Mouse (Mus musculus): ENCODE measurements around the gene Rcn3. TPM values are rescaled to one million over a fixed set of nuclear protein-coding genes. Genes with fewer than 3 reads are reported as not detected.
A peak's percentile ranks its signal among the peaks of the same experiment; 100 is the strongest.
"Not testable (repeated sequence)": the region's sequence is repeated elsewhere in the genome, so short reads cannot be mapped to it uniquely, and the experiment has no call there.

The Rcn3 gene
- total RNA-seq, 2 experiments from 2014 or later = 7.5 to 11.7 TPM

DNA sequence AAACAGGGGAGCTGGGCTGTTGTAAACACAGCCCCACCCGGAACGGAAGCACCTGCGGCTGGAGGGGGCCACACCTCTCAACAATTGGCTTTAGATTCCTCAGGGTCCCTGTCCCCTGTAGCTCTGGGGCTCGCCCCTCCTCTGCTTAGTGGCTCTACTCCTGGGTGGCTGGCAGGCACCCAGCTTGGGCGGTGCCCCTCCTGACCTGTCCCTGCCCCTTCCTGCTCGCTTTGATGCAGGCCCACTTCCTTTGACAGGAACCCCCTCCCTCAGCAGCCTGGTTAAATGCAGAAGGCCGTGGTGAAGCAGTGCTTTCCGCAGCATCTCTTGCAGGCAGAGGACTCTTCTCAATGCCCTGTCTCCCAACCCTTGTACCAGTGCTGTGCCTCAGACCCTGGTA is 29.4 kb upstream of the Rcn3 start:
- TF ChIP-seq CTCF (conservative IDR thresholded peaks at IDR 0.05) = no peak
- peak overlapping the region; percentile 72 for H3K27ac ChIP-seq
- DNase-seq (ENCODE audit: low spot score in 2 of 2) = no peak
- H3K4me3 ChIP-seq = peak overlapping the region; percentile 17

DNA sequence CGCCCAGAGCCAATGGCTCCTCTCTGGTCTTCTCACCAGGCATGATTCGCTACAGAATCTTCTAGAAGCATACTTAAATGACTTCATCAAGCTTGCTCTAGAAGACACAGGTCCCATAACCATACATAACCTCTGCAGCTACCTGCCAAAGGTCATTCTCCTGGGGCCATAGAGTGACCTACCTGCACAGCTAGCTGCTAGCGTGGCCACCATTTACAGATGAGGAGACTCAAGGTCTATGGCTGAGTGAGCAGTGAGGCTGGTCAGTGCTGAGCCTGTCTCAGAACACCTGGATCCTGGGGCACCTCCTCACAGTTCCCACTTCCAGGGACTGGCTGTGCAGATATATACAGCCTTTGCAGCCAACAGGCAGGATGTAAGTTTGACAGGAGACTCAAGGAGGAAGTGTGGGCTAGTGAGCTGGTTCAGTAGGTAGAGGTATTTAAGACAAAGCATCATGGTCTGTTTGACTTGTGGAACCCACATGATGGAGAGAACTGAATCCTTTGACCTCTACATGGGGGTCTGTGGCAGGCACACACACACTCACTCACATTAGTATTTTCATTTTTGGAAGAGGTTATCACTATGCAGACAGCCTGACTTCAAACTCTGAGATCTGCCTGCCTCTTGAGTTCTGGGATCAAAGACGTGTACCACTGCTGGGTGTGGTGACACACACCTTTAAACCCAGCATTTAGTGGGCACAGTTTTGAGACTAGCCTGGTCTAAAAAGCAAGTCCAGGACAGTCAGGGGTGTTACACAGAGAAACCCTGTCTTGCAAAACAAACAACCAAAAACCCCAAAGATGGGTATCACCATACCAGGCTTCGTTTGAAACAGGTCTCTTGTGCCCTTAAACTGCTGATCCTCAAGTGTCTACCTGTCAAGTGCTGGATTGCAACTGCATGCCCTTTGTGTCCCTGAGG is 28.0 kb upstream of the Rcn3 start:
- no peak overlapping the region for H3K4me3 ChIP-seq
- no peak for TF ChIP-seq CTCF (conservative IDR thresholded peaks at IDR 0.05)

DNA sequence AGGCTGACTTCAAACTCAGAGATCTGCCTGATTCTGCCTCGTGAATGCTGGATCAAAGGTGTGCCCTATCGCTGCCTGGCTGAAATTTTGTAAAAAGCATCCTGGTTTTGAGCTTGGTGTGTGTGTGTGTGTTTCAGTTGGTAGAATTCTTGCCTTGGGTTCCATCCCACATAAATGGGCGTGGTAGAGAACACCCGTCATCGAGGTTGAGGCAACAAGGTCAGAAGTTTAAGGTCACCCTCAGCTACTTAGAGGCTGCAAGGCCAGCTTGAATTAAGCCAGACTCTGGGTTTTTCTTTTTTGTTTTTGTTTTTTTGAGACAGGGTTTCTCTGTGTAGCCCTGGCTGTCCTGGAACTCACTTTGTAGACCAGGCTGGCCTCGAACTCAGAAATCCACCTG is 26.3 kb upstream of the Rcn3 start:
- no peak for TF ChIP-seq CTCF (conservative IDR thresholded peaks at IDR 0.05)
- no peak for DNase-seq (ENCODE audit: low spot score in 2 of 2)
- H3K4me3 ChIP-seq = no peak overlapping the region
- H3K27ac ChIP-seq = no peak overlapping the region

More for the DNA sequence above, 28.0 kb upstream of the Rcn3 start:
- peak overlapping the region; percentile 72 for H3K27ac ChIP-seq
- no peak for DNase-seq (ENCODE audit: low spot score in 2 of 2)

DNA sequence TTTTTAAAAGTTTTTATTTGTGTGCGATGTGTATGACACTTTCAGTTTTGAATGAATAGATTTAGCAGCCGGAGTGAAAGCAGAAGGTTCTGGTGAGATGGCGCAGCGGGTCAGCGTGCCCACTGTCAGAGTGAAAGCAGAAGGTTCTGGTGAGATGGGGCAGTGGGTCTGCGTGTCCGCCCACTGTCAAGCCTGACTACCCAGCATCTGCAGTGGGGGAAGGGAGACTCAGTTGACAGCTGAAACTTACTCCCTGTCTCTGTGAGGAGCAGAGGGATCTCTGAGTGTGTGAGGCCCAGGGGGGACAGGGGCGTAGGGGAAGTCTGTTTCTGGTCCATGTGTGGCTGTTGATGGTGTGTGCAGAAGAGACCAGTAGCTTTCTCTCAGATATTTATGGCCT is 25.5 kb upstream of the Rcn3 start:
- H3K4me3 ChIP-seq = no peak overlapping the region
- no peak for DNase-seq (ENCODE audit: low spot score in 2 of 2)
- H3K27ac ChIP-seq = no peak overlapping the region
- TF ChIP-seq CTCF (conservative IDR thresholded peaks at IDR 0.05) = no peak

DNA sequence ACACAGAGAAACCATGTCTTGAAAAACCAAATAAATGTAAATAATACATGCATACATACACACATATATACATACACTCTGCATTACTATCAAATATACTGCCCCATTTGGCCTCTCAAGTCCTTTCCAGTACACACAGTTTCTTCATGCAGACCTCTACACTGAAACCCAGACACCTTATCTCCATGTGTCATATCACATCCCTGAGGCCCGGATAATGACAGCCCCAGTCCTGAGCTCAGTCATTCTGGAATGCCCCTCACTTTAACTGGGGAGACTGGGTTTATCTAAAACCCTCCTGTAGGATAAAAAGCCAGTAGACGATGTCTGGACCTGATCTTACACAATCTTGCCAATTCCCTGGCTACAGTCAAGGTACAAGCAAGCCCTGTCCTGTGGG is 21.5 kb upstream of the Rcn3 start:
- Histone ChIP-seq H3K4me3 (no peak overlapping the region), H3K27ac (no peak overlapping the region)
- no peak for DNase-seq (ENCODE audit: low spot score in 2 of 2)
- no peak for TF ChIP-seq CTCF (conservative IDR thresholded peaks at IDR 0.05)

DNA sequence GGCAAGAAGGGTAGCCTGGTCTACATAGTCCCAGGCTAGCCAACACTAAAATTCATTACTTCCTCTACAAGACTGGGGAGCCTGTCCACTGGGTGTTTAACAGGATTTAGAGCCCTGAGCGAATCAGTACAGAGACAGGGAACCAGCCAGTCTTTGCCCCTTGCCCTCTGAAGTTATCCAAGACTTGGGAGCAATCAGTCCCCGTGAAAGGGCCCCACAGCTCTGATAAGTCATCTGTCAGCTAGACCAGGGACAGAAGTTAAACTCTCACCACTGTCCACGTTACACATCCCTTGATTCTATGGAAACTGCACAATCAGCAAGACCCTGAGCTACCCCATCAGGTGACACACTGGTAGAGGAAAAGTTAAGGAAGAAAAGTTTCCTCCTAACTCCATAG is 20.5 kb upstream of the Rcn3 start:
- no peak for DNase-seq (ENCODE audit: low spot score in 2 of 2)
- H3K4me3 ChIP-seq = no peak overlapping the region
- no peak overlapping the region for H3K27ac ChIP-seq
- no peak for TF ChIP-seq CTCF (conservative IDR thresholded peaks at IDR 0.05)

DNA sequence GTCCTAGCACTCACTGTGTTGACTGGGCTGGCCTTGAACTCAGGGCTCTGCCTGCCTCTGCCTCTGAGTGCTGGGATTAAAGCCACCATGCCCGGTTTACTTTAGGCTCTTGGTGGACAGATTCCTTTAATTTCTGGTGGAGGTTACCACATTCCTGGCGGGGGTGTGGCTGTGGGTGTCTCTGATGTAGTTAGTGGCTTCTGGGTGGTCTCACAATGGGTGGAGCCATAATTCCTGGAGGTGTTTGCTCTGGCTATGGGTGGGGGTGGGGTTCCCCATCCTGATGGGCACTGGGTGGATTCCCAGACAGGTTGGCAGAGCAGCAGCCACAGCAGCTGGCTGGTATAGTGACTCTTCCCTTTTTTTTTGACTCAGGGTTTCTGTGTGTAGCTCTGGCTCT is 19.9 kb upstream of the Rcn3 start:
- no peak for DNase-seq (ENCODE audit: low spot score in 2 of 2)
- Histone ChIP-seq H3K27ac (no peak overlapping the region), H3K4me3 (no peak overlapping the region)
- no peak for TF ChIP-seq CTCF (conservative IDR thresholded peaks at IDR 0.05)

DNA sequence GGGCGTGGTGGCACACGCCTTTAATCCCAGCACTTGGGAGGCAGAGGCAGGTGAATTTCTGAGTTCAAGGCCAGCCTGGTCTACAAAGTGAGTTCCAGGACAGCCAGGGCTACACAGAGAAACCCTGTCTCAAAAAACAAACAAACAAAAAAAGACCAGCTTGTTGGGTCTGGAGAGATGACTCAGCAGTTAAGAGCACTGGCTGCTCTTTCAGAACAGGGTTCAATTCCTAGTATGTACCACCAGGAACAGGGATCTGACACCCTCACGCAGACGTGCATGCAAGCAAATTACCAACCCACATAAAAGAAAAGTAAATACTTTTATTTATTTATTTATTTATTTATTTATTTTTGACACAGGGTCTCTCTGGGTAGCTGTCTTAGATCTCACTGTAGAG is 18.1 kb upstream of the Rcn3 start:
- not testable (repeated sequence) for H3K4me3 ChIP-seq; DNase-seq (ENCODE audit: low spot score in 2 of 2); H3K27ac ChIP-seq

DNA sequence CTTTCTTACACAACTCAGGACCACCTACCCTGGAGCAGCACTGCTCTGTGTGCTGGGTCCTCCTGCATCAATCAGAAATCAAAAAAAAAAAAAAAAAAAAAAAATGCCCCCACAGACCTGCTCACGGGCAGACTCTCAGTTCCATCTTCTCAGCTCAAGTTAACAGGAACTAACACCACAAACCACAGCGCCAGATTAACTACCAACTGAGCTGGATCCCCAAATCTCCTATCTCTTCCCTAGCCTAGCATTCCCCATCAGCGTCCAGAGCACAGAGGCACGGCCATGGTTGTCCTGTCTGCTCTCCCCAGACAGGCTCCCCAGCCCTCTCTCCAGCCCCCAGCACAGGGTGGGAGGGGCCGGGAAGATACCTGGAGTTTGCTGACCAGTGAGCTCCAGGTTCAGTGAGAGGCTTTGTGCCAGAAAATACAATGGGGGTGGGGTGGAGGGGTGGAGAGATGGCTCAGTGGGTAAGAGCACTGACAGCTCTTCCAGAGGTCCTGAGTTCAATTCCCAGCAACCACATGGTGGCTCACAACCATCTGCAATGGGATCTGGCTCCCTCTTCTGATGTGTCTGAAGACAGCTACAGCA is 15.1 kb upstream of the Rcn3 start:
- TF ChIP-seq CTCF (conservative IDR thresholded peaks at IDR 0.05) = no peak
- H3K4me3 ChIP-seq = no peak overlapping the region
- no peak overlapping the region for H3K27ac ChIP-seq
- no peak for DNase-seq (ENCODE audit: low spot score in 2 of 2)

DNA sequence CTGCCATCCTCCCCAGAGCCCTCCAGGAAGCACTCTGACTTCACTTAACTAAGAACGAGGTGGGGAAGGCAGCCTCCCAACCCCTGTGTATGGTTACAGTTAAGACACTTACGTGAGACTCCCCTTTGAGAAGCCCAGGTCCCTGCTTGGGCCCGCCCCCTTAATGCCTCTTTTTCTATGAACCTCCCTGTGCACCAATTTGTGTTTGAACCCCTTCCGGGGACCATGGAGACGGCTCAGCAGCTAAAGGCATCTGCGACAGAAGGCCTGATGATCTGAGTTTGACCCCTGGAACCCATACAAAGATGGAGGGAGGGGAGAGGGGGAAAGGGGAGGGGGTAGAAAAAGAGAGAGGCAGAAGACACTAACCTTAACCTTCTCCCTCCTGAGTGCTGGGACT is 14.4 kb upstream of the Rcn3 start:
- no peak for TF ChIP-seq CTCF (conservative IDR thresholded peaks at IDR 0.05)
- no peak overlapping the region for H3K4me3 ChIP-seq
- no peak for DNase-seq (ENCODE audit: low spot score in 2 of 2)
- H3K27ac ChIP-seq = no peak overlapping the region

DNA sequence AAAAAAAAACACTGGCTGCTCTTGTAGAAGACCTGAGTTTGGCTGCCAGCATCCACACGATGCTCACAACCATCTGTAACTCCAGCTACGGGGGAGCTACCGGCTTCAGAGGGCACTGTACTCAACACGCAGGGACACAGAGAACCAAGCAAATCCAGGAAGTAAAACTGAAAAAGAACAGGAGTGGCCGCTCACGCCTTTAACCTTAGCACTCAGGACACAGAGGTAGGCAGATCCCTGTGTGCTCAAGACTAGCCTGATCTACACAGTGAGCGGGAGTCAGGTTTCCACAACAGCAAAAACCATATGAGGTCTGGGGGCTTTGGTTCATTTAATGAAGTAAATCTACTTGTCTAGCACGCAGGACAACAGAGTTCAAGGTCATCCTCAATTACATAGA is 13.5 kb upstream of the Rcn3 start:
- no peak for TF ChIP-seq CTCF (conservative IDR thresholded peaks at IDR 0.05)
- H3K27ac ChIP-seq = no peak overlapping the region
- DNase-seq (ENCODE audit: low spot score in 2 of 2) = no peak
- no peak overlapping the region for H3K4me3 ChIP-seq

DNA sequence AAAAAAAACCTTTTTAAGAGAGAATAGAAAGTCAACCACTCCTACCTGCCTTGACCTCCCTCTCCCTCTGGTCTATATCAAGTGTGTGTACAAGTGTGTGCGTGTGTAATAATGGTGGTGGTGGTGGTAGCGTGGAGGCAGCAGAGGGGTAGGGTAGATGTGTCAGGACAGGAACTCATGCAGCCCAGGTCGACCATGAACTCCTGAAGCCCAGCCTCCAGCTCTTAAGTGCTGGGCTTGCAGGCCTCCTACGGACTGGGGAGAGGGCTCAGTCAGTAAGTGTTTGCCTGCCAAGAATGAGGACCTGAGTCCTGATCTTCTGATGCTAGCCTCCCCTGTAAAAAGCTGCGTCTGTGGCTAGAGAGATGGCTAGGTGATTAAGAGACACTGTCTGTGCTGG is 12.9 kb upstream of the Rcn3 start:
- H3K4me3 ChIP-seq = no peak overlapping the region
- no peak overlapping the region for H3K27ac ChIP-seq
- TF ChIP-seq CTCF (conservative IDR thresholded peaks at IDR 0.05) = no peak
- DNase-seq (ENCODE audit: low spot score in 2 of 2) = no peak

DNA sequence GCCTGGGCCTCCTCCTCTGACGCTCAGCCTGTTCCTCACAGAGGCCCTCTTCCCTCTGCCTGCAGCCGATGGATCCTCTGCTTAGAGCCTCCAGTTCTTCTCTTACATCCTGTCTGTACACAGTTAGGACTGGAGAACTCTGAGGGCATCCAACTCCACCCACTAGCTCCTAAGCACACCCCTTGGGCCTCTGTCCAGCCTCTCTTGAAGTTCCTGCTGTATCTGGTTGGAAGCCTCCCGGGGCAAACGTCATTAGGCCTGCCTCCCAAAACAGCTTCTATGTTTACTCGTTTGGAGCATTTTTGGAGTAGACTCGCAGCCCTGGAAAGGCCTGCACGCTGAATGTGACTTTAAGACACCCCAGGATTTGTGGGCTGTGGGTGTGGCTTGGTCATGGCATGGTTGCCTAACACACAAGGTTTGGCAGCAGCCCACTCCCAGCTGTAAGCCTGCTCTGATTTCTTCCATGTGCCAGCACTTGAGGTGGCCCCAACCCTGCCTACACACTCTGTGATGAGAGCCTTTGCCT is 11.7 kb upstream of the Rcn3 start, which contains the start of gene Fcgrt:
Fcgrt (minus strand) TSS at position 200 of the 529 bp plus-strand sequence.
- no peak for TF ChIP-seq CTCF (conservative IDR thresholded peaks at IDR 0.05)
- DNase-seq (ENCODE audit: low spot score in 2 of 2) = peak in 1 of 2 experiments; percentile 48
- Histone ChIP-seq H3K4me3 (peak within 1 kb of the TSS; percentile 46), H3K27ac (peak within 1 kb of the TSS; percentile 81)

Measured in layer of hippocampus, adult 2 months (tissue).